Mouse (Mus musculus) midbrain, embryonic 16.5 days (tissue): ENCODE measurements around the gene Guca1b. TPM values are rescaled to one million over a fixed set of nuclear protein-coding genes. Genes with fewer than 3 reads are reported as not detected.

Experiments
- ATAC-seq: fragments of 200-750 bp; cut with Nextera tagmentation; 2 replicates; pipeline ENCODE4 v1.8.0; 2017; ENCODE audit warnings: moderate TSS enrichment
- H3K27ac ChIP-seq: fragments of 300-500 bp; sonication (generic); 2 replicates; pipeline ENCODE4 v1.5.1; 2014; ENCODE audit warnings: mild to moderate bottlenecking, low read length, mixed read lengths
- H3K27me3 ChIP-seq: fragments of 300-500 bp; sonication (generic); 2 replicates; pipeline ENCODE4 v1.6.1; 2014; ENCODE audit warnings: low read depth, low read length, mixed read lengths; ENCODE audit not compliant: control insufficient read depth, insufficient read depth
- H3K36me3 ChIP-seq: fragments of 300-500 bp; sonication (generic); 2 replicates; pipeline ENCODE4 v1.6.1; 2014; ENCODE audit warnings: mild to moderate bottlenecking, low read length, moderate library complexity, mixed read lengths; ENCODE audit not compliant: control insufficient read depth, insufficient read depth
- H3K4me1 ChIP-seq: fragments of 300-500 bp; sonication (generic); 2 replicates; pipeline ENCODE4 v1.6.1; 2014; ENCODE audit warnings: mild to moderate bottlenecking, low read length, mixed read lengths; ENCODE audit not compliant: control insufficient read depth, insufficient read depth
- H3K4me2 ChIP-seq: fragments of 300-500 bp; sonication (generic); 2 replicates; pipeline ENCODE4 v1.6.1; 2014; ENCODE audit warnings: mild to moderate bottlenecking, low read length, mixed read lengths
- H3K4me3 ChIP-seq: fragments of 300-500 bp; sonication (generic); 2 replicates; pipeline ENCODE4 v1.5.1; 2014; ENCODE audit warnings: low read depth, mild to moderate bottlenecking, low read length, moderate library complexity, mixed read lengths
- H3K9ac ChIP-seq: fragments of 300-500 bp; sonication (generic); 2 replicates; pipeline ENCODE4 v1.6.1; 2014; ENCODE audit warnings: low read depth, low read length, mixed read lengths
- H3K9me3 ChIP-seq: fragments of 300-500 bp; sonication (generic); replicated peaks from 2 replicates; pipeline ENCODE4 v1.6.1; 2014; ENCODE audit warnings: mild to moderate bottlenecking, low read length, mixed read lengths; ENCODE audit not compliant: control insufficient read depth, poor library complexity, severe bottlenecking
- WGBS: fragments of 180-500 bp; shearing (Covaris S2); extraction: QIAGEN DNeasy Blood & Tissue Kit; methylation state at CpG from one replicate; pipeline ENCODE4 v1.1.7; 2014; 5-methylcytosine and 5-hydroxymethylcytosine counted together
- polyA plus RNA-seq: library from polyadenylated mRNA; unstranded; fragments of >200 nt; fragmentation: Nextera tagmentation; extraction: Ambion mirVana; gene quantifications from 2 replicates; pipeline ENCODE4 v1.2.1, GENCODE M21; 2015

Guca1b gene
- 0.33 and 0.37 TPM in 2 replicates for polyA plus RNA-seq

DNA sequence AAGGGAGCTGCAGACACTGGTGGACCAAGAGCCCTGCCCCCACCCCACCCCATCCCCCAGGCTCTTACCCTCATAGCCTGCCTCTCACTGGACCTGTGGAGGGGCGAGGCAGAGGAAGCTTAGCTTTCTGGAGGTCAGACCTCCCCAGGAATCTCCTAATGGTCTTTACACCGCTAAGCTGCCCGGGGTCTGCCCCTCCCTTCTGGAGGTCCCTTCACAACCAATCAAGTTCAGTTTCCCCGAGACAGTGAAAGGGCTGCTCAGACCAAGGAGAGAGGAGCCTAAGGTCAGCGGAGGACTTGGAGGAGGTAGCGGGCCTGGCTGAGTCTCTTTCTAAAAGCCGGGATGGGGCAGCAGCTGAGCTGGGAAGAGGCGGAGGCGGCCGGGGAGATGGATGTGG, at the start of gene Guca1b:
TSS of gene Guca1b (plus strand) at position 249 of the 400 bp plus-strand sequence.
- Histone ChIP-seq H3K36me3 (no peaks in the 10 kb centered on the region), H3K9me3 (no peaks in the 10 kb centered on the region), H3K4me1 (no peaks in the 10 kb centered on the region), H3K4me3 (no peak within 1 kb of the TSS), H3K4me2 (no peak within 1 kb of the TSS), H3K27ac (no peak within 1 kb of the TSS), H3K9ac (no peak within 1 kb of the TSS), H3K27me3 (no peaks in the 10 kb centered on the region)
- WGBS, result 27% methylated on average over 10 of the region's 10 CpGs
- no peak for ATAC-seq

DNA sequence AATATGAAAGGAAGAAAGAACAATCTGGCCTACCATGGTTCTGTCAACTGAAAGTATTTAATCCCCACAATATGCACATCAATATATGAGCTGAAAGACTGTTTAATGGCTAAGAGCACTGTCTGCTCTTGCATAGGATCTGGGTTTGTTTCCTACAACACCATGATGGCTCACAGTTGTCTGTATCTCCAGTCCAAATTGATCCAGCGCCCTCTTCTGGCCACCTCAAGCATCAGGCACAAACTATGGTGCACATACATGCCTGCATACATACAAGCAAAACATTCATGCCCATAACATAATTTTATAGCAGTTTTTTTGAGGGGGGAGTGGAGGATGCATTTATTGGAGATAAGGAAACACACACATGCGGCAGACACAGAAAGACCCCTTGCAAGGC, 42.1 kb upstream of the Guca1b start:
- H3K4me1 ChIP-seq, result no peaks in the 10 kb centered on the region
- no peaks in the 10 kb centered on the region; the same call in 1 of the 2 replicates for H3K9me3 ChIP-seq
- H3K36me3 ChIP-seq, result peaks cover 55% of the 10 kb centered on the region
- no peak overlapping the region for H3K27ac ChIP-seq
- H3K27me3 ChIP-seq, result no peaks in the 10 kb centered on the region
- H3K4me2 ChIP-seq, result no peak overlapping the region
- H3K4me3 ChIP-seq, result no peak overlapping the region
- no peak for ATAC-seq
- WGBS, result 87% methylated on average over 2 of the region's 2 CpGs
- no peak overlapping the region for H3K9ac ChIP-seq

DNA sequence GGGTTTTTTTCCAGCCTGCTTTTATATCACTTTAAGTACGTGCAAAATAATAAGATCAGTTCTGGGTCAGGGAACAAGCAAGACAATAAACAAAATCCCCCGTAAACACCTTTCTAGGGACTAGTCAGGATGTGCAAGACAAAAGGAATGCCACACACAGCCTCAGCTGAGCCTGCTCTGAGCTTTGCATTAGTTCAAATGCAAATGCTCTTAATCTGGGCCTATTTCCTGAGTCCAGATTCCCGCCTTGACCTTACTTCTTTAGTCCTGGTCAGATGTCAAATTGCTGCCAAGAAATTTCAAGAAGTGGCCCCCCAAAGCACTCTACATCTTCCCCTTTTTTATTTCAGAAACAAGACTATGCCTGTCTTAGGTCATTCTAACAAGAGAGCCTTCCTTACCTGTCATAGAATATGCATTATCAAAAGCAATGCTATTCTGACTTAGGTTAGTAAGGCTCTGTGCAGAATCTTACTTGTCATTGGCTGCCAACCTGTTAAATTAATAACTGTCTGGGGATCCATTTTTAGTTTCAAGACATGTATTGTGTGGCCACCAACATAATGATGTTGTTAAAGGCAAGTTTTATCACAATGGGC, 35.4 kb upstream of the Guca1b start:
- WGBS, result 78% methylated on average over 3 of the region's 3 CpGs
- peaks cover 17% of the 10 kb centered on the region for H3K9me3 ChIP-seq
- no peak for ATAC-seq

DNA sequence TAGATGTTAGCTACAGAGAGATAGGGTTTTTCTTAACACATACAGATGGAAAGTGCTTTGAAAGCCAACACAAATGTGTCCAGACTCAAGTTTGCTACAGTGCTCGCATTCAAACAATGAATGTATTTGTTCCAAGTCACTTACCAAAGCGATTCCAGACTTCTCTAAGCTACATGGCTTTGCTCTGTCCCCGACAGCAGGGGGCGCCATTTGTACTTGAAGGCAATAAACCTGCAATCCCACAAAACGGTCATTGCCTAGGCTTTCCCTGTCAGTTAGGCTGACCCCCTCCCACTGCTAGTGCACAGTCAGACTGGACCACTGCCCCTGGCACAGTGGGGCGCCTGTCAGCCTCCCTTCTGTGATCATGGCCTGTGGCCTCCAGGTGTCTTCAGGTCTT, 25.2 kb upstream of the Guca1b start:
- no peak overlapping the region for H3K9ac ChIP-seq

More for the DNA sequence above, 35.4 kb upstream of the Guca1b start:
- no peak overlapping the region for H3K4me2 ChIP-seq
- H3K36me3 ChIP-seq, result peaks cover 72% of the 10 kb centered on the region
- H3K9ac ChIP-seq, result no peak overlapping the region
- H3K27ac ChIP-seq, result no peak overlapping the region
- no peaks in the 10 kb centered on the region for H3K4me1 ChIP-seq
- H3K27me3 ChIP-seq, result no peaks in the 10 kb centered on the region
- H3K4me3 ChIP-seq, result no peak overlapping the region

GRCm38 (mm10) chr17:47361343-47361742, 23.9 kb upstream of the Guca1b start:
- Histone ChIP-seq H3K4me3 (no peak overlapping the region), H3K9ac (no peak overlapping the region), H3K27ac (no peak overlapping the region), H3K9me3 (no peaks in the 10 kb centered on the region), H3K4me1 (no peaks in the 10 kb centered on the region), H3K27me3 (no peaks in the 10 kb centered on the region), H3K36me3 (peaks cover 6% of the 10 kb centered on the region), H3K4me2 (no peak overlapping the region)
- WGBS, result 80% methylated on average over 11 of the region's 11 CpGs
- ATAC-seq, result no peak

More for the DNA sequence above, 25.2 kb upstream of the Guca1b start:
- H3K27me3 ChIP-seq, result no peaks in the 10 kb centered on the region
- no peak for ATAC-seq
- 0 out of 2 replicates have a peak, but pooled peaks cover 2% of the 10 kb centered on the region for H3K9me3 ChIP-seq
- no peak overlapping the region for H3K27ac ChIP-seq
- H3K4me1 ChIP-seq, result no peaks in the 10 kb centered on the region
- no peak overlapping the region for H3K4me3 ChIP-seq
- no peak overlapping the region for H3K4me2 ChIP-seq
- peaks cover 10% of the 10 kb centered on the region for H3K36me3 ChIP-seq
- WGBS, result 35% methylated on average over 6 of the region's 6 CpGs

DNA sequence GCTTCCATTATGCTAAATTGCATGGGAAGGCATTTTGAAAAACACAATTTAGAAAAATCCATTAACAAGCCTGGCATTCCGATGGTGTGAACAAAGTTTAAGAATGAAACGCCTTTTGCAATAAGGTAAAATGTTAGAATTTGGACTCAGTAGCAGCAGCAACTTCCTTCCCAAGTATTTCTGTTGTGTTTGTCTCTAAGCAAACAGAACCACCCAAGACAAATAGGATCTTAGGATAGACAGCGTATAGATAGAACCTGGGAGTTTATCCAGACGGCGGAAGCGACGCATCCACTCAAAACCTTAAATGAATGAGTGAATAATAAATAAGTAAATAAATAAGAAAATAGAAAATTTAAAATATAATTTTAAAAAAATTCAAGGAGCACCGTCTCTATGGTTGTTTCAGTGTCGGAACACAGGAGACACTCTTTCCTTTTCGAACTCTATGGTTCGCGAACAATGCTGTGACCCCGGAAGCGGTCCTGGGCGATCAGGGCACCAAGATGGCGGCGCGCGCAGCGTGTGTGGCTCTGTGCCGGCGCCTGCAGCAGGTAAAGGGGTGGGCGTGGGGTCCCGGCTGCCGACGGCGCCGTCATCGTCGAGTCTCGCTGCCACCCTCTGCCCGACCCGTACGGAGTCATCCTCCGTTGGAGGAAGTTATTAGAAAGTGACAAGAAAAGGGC, 16.6 kb upstream of the Guca1b start, which contains the start of gene Mrps10:
TSS of gene Mrps10 (plus strand) at position 487 of the 686 bp plus-strand sequence.
- H3K9ac ChIP-seq, result peak within 1 kb of the TSS; percentile 76
- H3K4me3 ChIP-seq, result peak within 1 kb of the TSS; percentile 65
- no peaks in the 10 kb centered on the region for H3K9me3 ChIP-seq
- H3K27ac ChIP-seq, result peak within 1 kb of the TSS; percentile 84
- 3% methylated on average over 35 of the region's 35 CpGs for WGBS
- peaks cover 12% of the 10 kb centered on the region for H3K4me1 ChIP-seq
- peak within 1 kb of the TSS; percentile 65 for H3K4me2 ChIP-seq
- no peaks in the 10 kb centered on the region for H3K36me3 ChIP-seq
- peak; percentile 94 for ATAC-seq
- H3K27me3 ChIP-seq, result no peaks in the 10 kb centered on the region

- Histone ChIP-seq H3K27ac (peak overlapping the region; percentile 84), H3K27me3 (no peaks in the 10 kb centered on the region), H3K4me3 (peak overlapping the region; percentile 65), H3K36me3 (0 out of 2 replicates have a peak, but pooled peaks cover 2% of the 10 kb centered on the region), H3K4me1 (peaks cover 12% of the 10 kb centered on the region), H3K9me3 (no peaks in the 10 kb centered on the region), H3K4me2 (peak overlapping the region; percentile 65), H3K9ac (peak overlapping the region; percentile 76)
- peak; percentile 82 for ATAC-seq
- 2% methylated on average over 20 of the region's 20 CpGs for WGBS
Measured at GRCm38 (mm10) chr17:47369087-47369443, 16.1 kb upstream of the Guca1b start.

DNA sequence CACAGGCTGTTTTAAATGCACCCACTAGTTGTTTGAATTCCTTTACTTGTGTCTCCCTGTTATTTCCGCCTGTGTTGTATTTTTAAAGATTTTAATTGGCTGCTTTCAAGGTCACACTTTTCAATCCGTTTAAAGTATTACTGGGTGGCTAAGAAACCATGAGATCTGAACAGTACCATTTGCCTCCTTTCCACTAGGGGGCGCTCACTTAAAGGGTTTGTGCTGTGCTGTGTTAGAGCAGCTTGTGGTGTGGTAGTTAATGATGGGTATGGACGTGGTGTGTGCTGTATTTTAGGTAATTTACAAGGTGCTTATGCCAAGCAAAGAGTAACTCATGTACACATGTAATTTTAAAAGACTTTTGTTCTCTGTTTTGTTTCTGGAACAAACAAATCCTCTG, 13.7 kb upstream of the Guca1b start:
- Histone ChIP-seq H3K9ac (no peak overlapping the region), H3K4me3 (no peak overlapping the region), H3K4me2 (no peak overlapping the region), H3K4me1 (peaks cover 12% of the 10 kb centered on the region), H3K9me3 (no peaks in the 10 kb centered on the region), H3K36me3 (peaks cover 8% of the 10 kb centered on the region), H3K27me3 (no peaks in the 10 kb centered on the region), H3K27ac (no peak overlapping the region)
- ATAC-seq, result peak; percentile 59; the same call in 1 of the 2 replicates
- WGBS, result 5% methylated on average over 4 of the region's 4 CpGs

DNA sequence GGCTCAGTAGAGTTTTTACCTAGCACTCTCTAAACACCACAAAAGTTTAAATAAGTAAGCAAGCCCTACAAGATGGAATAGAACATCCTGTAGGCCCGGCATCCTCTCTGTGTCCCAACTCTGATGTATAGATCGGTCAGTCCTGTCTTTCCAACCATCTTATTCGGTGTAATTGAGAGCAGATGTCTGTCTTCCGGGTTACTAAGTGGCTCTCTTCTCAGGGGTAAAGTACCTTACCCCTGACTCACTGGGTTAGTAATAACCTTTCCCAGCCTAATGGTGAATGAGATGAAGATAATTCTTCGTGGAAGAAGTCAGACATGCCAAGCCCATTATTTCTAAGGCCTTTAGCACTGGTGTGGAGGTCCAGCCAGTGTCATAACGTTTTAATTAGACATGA, 11.2 kb upstream of the Guca1b start:
- no peak for ATAC-seq
- H3K4me2 ChIP-seq, result no peak overlapping the region
- no peaks in the 10 kb centered on the region for H3K27me3 ChIP-seq
- H3K36me3 ChIP-seq, result peaks cover 20% of the 10 kb centered on the region
- 84% methylated on average over 6 of the region's 6 CpGs for WGBS
- no peak overlapping the region for H3K4me3 ChIP-seq
- peaks cover 12% of the 10 kb centered on the region for H3K4me1 ChIP-seq
- H3K27ac ChIP-seq, result no peak overlapping the region
- no peaks in the 10 kb centered on the region for H3K9me3 ChIP-seq
- no peak overlapping the region for H3K9ac ChIP-seq
